Mouse (Mus musculus) forebrain, postnatal 0 days (tissue): ENCODE data around the gene Sorcs2. TPM values are rescaled to one million over a fixed set of nuclear protein-coding genes. Genes with fewer than 3 reads are reported as not detected.

Experiments used
- ATAC-seq: fragments of 200-750 bp; cut with Nextera tagmentation; 2 replicates; pipeline ENCODE4 v1.8.0; 2017; ENCODE audit warnings: mild to moderate bottlenecking, moderate library complexity
- DNase-seq: peaks from one replicate; pipeline ENCODE4 v3.0.0-alpha.2; 2015
- H3K27ac ChIP-seq: fragments of 300-500 bp; sonication (generic); 2 replicates; pipeline ENCODE4 v1.5.1; 2014; ENCODE audit warnings: low read depth, mild to moderate bottlenecking, antibody characterized with exemption, low read length, moderate library complexity, mixed read lengths
- H3K27me3 ChIP-seq: fragments of 300-500 bp; sonication (generic); 2 replicates; pipeline ENCODE4 v1.6.1; 2014; ENCODE audit warnings: mild to moderate bottlenecking, low read length, mixed read lengths; ENCODE audit not compliant: insufficient read depth
- H3K36me3 ChIP-seq: fragments of 300-500 bp; sonication (generic); 2 replicates; pipeline ENCODE4 v1.6.1; 2014; ENCODE audit warnings: mild to moderate bottlenecking, moderate library complexity; ENCODE audit not compliant: insufficient read depth
- H3K4me1 ChIP-seq: fragments of 300-500 bp; sonication (generic); 2 replicates; pipeline ENCODE4 v1.6.1; 2014; ENCODE audit warnings: antibody characterized with exemption; ENCODE audit not compliant: insufficient read depth
- H3K4me2 ChIP-seq: fragments of 300-500 bp; sonication (generic); 2 replicates; pipeline ENCODE4 v1.6.1; 2014; ENCODE audit warnings: low read depth, mild to moderate bottlenecking, moderate library complexity
- H3K4me3 ChIP-seq: fragments of 300-500 bp; sonication (generic); 2 replicates; pipeline ENCODE4 v1.5.1; 2014; ENCODE audit warnings: low read depth, low read length, mixed read lengths
- H3K9ac ChIP-seq: fragments of 300-500 bp; sonication (generic); 2 replicates; pipeline ENCODE4 v1.6.1; 2014; ENCODE audit warnings: mild to moderate bottlenecking
- H3K9me3 ChIP-seq: fragments of 300-500 bp; sonication (generic); 2 replicates; pipeline ENCODE4 v1.6.1; 2016; ENCODE audit warnings: low read length
- CTCF ChIP-seq: sonication (generic); IDR thresholded peaks from 2 replicates; pipeline ENCODE4 v1.5.1; 2016; ENCODE audit warnings: antibody characterized with exemption, control low read depth, low read depth
- WGBS: fragments of 180-500 bp; shearing (Covaris S2); extraction: QIAGEN DNeasy Blood & Tissue Kit; methylation state at CpG from one replicate; pipeline ENCODE4 v1.1.7; 2014; 5-methylcytosine and 5-hydroxymethylcytosine counted together
- polyA plus RNA-seq: library from polyadenylated mRNA; unstranded; fragments of >200 nt; fragmentation: Nextera tagmentation; extraction: Ambion mirVana; gene quantifications from 2 replicates; pipeline ENCODE4 v1.2.1, GENCODE M21; 2015
- total RNA-seq: library from RNA; depleted of rRNA; stranded (reverse); fragments of >200 nt; gene quantifications from 2 replicates; pipeline ENCODE4 v1.2.3, GENCODE M21; 2014

Sorcs2 gene
- total and polyA plus RNA-seq, 2 experiments from 2014 or later, result 10.0 to 29.8 TPM

GRCm38 (mm10) chr5:36274684-36275394, 123.1 kb downstream of the Sorcs2 start:
- no peaks in the 10 kb centered on the region for H3K4me1 ChIP-seq
- DNase-seq (no peak), ATAC-seq (peak; percentile 40; the same call in 1 of the 2 replicates)
- no peaks in the 10 kb centered on the region for H3K9me3 ChIP-seq
- H3K27me3 ChIP-seq, result no peaks in the 10 kb centered on the region
- WGBS, result 68% methylated on average over 6 of the region's 6 CpGs
- H3K4me2 ChIP-seq, result no peak overlapping the region
- H3K27ac ChIP-seq, result no peak overlapping the region
- no peak for TF ChIP-seq CTCF
- no peak overlapping the region for H3K9ac ChIP-seq
- H3K36me3 ChIP-seq, result no peaks in the 10 kb centered on the region
- no peak overlapping the region for H3K4me3 ChIP-seq

- no peak overlapping the region for H3K27ac ChIP-seq
- no peak for TF ChIP-seq CTCF
- no peak for DNase-seq
- ATAC-seq, result no peak
- no peaks in the 10 kb centered on the region; the same call in 1 of the 2 replicates for H3K27me3 ChIP-seq
- no peaks in the 10 kb centered on the region for H3K4me1 ChIP-seq
- no peaks in the 10 kb centered on the region for H3K36me3 ChIP-seq
- H3K4me2 ChIP-seq, result no peak overlapping the region
- H3K9ac ChIP-seq, result no peak overlapping the region
- H3K4me3 ChIP-seq, result no peak overlapping the region
- WGBS, result 93% methylated on average over 3 of the region's 3 CpGs
- no peaks in the 10 kb centered on the region for H3K9me3 ChIP-seq
Observed at GRCm38 (mm10) chr5:36267194-36267769, 130.7 kb downstream of the Sorcs2 start.

- DNase-seq (peak; percentile 57), ATAC-seq (no peak)
- H3K36me3 ChIP-seq, result no peaks in the 10 kb centered on the region
- no peak overlapping the region for H3K9ac ChIP-seq
- WGBS, result 16% methylated on average over 12 of the region's 12 CpGs
- 0 out of 2 replicates have a peak overlapping the region, but pooled peaks have one; percentile 16 for H3K4me2 ChIP-seq
- peak overlapping the region; percentile 40; the same call in 1 of the 2 replicates for H3K27ac ChIP-seq
- no peaks in the 10 kb centered on the region for H3K27me3 ChIP-seq
- H3K9me3 ChIP-seq, result no peaks in the 10 kb centered on the region
- no peak for TF ChIP-seq CTCF
- H3K4me1 ChIP-seq, result peaks cover 32% of the 10 kb centered on the region
- H3K4me3 ChIP-seq, result no peak overlapping the region
Observed at GRCm38 (mm10) chr5:36260862-36261261, 137.1 kb downstream of the Sorcs2 start.

GRCm38 (mm10) chr5:36259691-36260124, 138.2 kb downstream of the Sorcs2 start:
- ATAC-seq (peak; percentile 79), DNase-seq (peak; percentile 65)
- no peak overlapping the region for H3K4me3 ChIP-seq
- no peak overlapping the region for H3K4me2 ChIP-seq
- H3K9ac ChIP-seq, result no peak overlapping the region
- H3K9me3 ChIP-seq, result no peaks in the 10 kb centered on the region
- no peak for TF ChIP-seq CTCF
- 0 out of 2 replicates have a peak overlapping the region, but pooled peaks have one; percentile 0 for H3K27ac ChIP-seq
- H3K36me3 ChIP-seq, result no peaks in the 10 kb centered on the region
- WGBS, result 35% methylated on average over 6 of the region's 6 CpGs
- no peaks in the 10 kb centered on the region for H3K27me3 ChIP-seq
- H3K4me1 ChIP-seq, result peaks cover 32% of the 10 kb centered on the region

- no peak overlapping the region for H3K9ac ChIP-seq
- WGBS, result 55% methylated on average over 12 of the region's 12 CpGs
- H3K36me3 ChIP-seq, result no peaks in the 10 kb centered on the region
- H3K4me3 ChIP-seq, result no peak overlapping the region
- H3K27ac ChIP-seq, result peak overlapping the region; percentile 21; the same call in 1 of the 2 replicates
- no peaks in the 10 kb centered on the region for H3K27me3 ChIP-seq
- DNase-seq, result peak; percentile 66
- no peak overlapping the region for H3K4me2 ChIP-seq
- peaks cover 32% of the 10 kb centered on the region for H3K4me1 ChIP-seq
- no peak for TF ChIP-seq CTCF
- ATAC-seq, result peak; percentile 54; the same call in 1 of the 2 replicates
- no peaks in the 10 kb centered on the region for H3K9me3 ChIP-seq
Observed at GRCm38 (mm10) chr5:36258387-36259181, 139.4 kb downstream of the Sorcs2 start.

GRCm38 (mm10) chr5:36257008-36257407, 140.9 kb downstream of the Sorcs2 start:
- no peak overlapping the region for H3K27ac ChIP-seq
- H3K4me2 ChIP-seq, result no peak overlapping the region
- no peaks in the 10 kb centered on the region for H3K9me3 ChIP-seq
- ATAC-seq (no peak), DNase-seq (no peak)
- H3K4me1 ChIP-seq, result peaks cover 32% of the 10 kb centered on the region
- no peaks in the 10 kb centered on the region for H3K36me3 ChIP-seq
- no peak overlapping the region for H3K9ac ChIP-seq
- WGBS, result 91% methylated on average over 5 of the region's 5 CpGs
- no peaks in the 10 kb centered on the region for H3K27me3 ChIP-seq
- TF ChIP-seq CTCF, result no peak
- no peak overlapping the region for H3K4me3 ChIP-seq
